Mouse (Mus musculus) liver, postnatal 0 days (tissue): ENCODE measurements at regions not wholly inside any gene's neighbourhood (a gene's known extent, or its start where the extent isn't known, plus 50 kb on each side); places are given as distances from the start of the nearest gene placed in this dataset.

Experiments used
- ATAC-seq: fragments of 200-750 bp; cut with Nextera tagmentation; 2 replicates; pipeline ENCODE4 v1.8.0; 2017; ENCODE audit warnings: mild to moderate bottlenecking, moderate library complexity
- DNase-seq: peaks from one replicate; pipeline ENCODE4 v3.0.0-alpha.2; 2016
- H3K27ac ChIP-seq: fragments of 300-500 bp; sonication (generic); 2 replicates; pipeline ENCODE4 v1.5.1; 2014; ENCODE audit warnings: antibody characterized with exemption, moderate library complexity, mild to moderate bottlenecking, low read depth
- H3K27me3 ChIP-seq: fragments of 300-500 bp; sonication (generic); 2 replicates; pipeline ENCODE4 v1.6.1; 2014; ENCODE audit warnings: low read length, control low read depth, mixed read lengths; ENCODE audit not compliant: insufficient read depth
- H3K36me3 ChIP-seq: fragments of 300-500 bp; sonication (generic); replicated peaks from 2 replicates; pipeline ENCODE4 v1.6.1; 2014; ENCODE audit warnings: mild to moderate bottlenecking, control low read depth, low read length, moderate library complexity, mixed read lengths; ENCODE audit not compliant: insufficient read depth
- H3K4me1 ChIP-seq: fragments of 300-500 bp; sonication (generic); 2 replicates; pipeline ENCODE4 v1.6.1; 2014; ENCODE audit warnings: antibody characterized with exemption, mild to moderate bottlenecking, control low read depth; ENCODE audit not compliant: insufficient read depth
- H3K4me2 ChIP-seq: fragments of 300-500 bp; sonication (generic); 2 replicates; pipeline ENCODE4 v1.6.1; 2014; ENCODE audit warnings: low read depth, mild to moderate bottlenecking, low read length, moderate library complexity, mixed read lengths
- H3K4me3 ChIP-seq: fragments of 300-500 bp; sonication (generic); 2 replicates; pipeline ENCODE4 v1.5.1; 2014; ENCODE audit warnings: low read depth, low read length
- H3K9ac ChIP-seq: fragments of 300-500 bp; sonication (generic); replicated peaks from 2 replicates; pipeline ENCODE4 v1.6.1; 2014; ENCODE audit warnings: mild to moderate bottlenecking, moderate library complexity
- H3K9me3 ChIP-seq: fragments of 300-500 bp; sonication (generic); 2 replicates; pipeline ENCODE4 v1.6.1; 2016; ENCODE audit warnings: mild to moderate bottlenecking, control low read depth, low read length, mixed read lengths
- CTCF ChIP-seq: sonication (generic); IDR thresholded peaks from 2 replicates; pipeline ENCODE4 v1.5.1; 2016; ENCODE audit warnings: antibody characterized with exemption, low read depth
- EP300 ChIP-seq: IDR thresholded peaks from 2 replicates; pipeline ENCODE4 v1.6.1; 2016; ENCODE audit warnings: antibody characterized with exemption, low read depth, mild to moderate bottlenecking
- WGBS: fragments of 180-500 bp; shearing (Covaris S2); extraction: QIAGEN DNeasy Blood & Tissue Kit; methylation state at CpG from one replicate; pipeline ENCODE4 v1.1.7; 2014; ENCODE audit not compliant: insufficient replicate concordance; 5-methylcytosine and 5-hydroxymethylcytosine counted together

DNA sequence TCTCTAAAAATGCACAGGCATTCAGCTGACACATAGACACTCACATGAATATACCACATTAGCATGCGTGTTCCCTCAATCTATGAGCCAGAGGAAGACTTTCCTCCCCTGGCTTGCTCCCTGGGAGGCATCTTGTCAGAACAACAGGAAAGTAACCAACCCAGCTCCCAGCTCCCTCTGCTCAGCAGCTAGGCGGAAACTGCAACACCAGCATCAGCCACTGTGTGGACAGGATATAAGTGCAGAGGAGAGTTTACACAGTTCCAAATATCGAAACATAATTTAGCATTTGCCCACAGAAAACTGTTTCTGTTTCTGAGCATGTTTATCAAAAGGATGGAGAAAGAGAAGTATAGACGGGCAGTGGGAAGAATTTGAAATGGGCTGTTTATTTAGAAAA, 148.3 kb upstream of the Usp24 start:
- no peak overlapping the region for H3K4me2 ChIP-seq
- ATAC-seq (no peak), DNase-seq (no peak)
- TF ChIP-seq CTCF, result no peak
- no peak for TF ChIP-seq EP300
- no peaks in the 10 kb centered on the region for H3K4me1 ChIP-seq
- no peaks in the 10 kb centered on the region for H3K27me3 ChIP-seq
- H3K27ac ChIP-seq, result no peak overlapping the region
- 67% methylated on average over 4 of the region's 4 CpGs for WGBS
- H3K9me3 ChIP-seq, result no peaks in the 10 kb centered on the region; the same call in 1 of the 2 replicates
- H3K36me3 ChIP-seq, result no peaks in the 10 kb centered on the region
- no peak overlapping the region for H3K9ac ChIP-seq
- H3K4me3 ChIP-seq, result no peak overlapping the region

DNA sequence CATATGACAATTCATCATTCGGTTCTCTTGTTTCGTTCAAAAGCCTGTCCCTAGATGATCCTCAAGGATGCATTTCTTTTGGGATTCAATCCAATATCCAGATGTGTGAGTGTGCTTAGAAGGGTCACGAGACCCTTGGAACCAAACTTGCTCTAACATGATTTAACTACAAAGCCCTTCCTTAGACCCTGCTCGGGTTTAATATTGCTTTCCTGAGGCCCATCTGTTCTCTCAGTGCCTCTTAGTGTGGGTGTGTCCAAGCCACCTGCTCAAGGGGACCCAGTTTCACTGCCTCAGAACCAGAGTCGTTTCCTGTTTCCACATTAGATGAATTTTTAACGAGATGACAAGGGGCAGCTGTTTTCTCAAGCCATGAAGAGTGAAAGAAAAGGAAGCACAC, 147.3 kb upstream of the Usp24 start:
- no peaks in the 10 kb centered on the region for H3K27me3 ChIP-seq
- H3K4me3 ChIP-seq, result no peak overlapping the region
- ATAC-seq, result no peak
- whole genome bisulfite sequencing, result 70% methylated on average over 6 of the region's 6 CpGs
- H3K9ac ChIP-seq, result no peak overlapping the region
- no peak overlapping the region for H3K27ac ChIP-seq
- TF ChIP-seq CTCF (no peak), EP300 (no peak)
- H3K4me1 ChIP-seq, result no peaks in the 10 kb centered on the region
- H3K4me2 ChIP-seq, result no peak overlapping the region
- H3K36me3 ChIP-seq, result no peaks in the 10 kb centered on the region
- DNase-seq, result no peak
- H3K9me3 ChIP-seq, result no peaks in the 10 kb centered on the region; the same call in 1 of the 2 replicates

DNA sequence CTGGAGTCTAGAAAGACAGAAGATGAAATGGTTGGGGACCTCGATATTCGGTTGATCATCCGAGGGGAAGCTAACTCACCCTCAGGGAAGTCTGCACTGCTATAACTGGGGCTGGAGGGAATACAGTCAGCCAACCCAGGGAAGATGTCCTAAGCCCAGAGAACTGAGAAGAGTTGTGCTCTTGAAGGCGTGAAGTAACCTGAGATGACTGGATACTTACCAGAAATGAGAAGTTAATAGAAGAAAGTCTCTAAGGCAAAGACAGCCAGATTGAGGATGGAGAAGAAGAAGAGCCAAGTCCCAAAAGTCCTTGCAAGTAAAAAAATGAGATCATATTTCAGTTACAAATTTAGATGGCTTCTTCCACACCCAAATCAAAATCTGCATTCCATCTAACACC, 146.5 kb upstream of the Usp24 start:
- ATAC-seq (no peak), DNase-seq (no peak)
- Histone ChIP-seq H3K9ac (no peak overlapping the region), H3K36me3 (no peaks in the 10 kb centered on the region), H3K4me3 (no peak overlapping the region), H3K27ac (no peak overlapping the region), H3K4me2 (no peak overlapping the region), H3K4me1 (no peaks in the 10 kb centered on the region), H3K27me3 (no peaks in the 10 kb centered on the region), H3K9me3 (no peaks in the 10 kb centered on the region; the same call in 1 of the 2 replicates)
- 87% methylated on average over 4 of the region's 4 CpGs for whole genome bisulfite sequencing
- TF ChIP-seq EP300, result no peak
- no peak for TF ChIP-seq CTCF

DNA sequence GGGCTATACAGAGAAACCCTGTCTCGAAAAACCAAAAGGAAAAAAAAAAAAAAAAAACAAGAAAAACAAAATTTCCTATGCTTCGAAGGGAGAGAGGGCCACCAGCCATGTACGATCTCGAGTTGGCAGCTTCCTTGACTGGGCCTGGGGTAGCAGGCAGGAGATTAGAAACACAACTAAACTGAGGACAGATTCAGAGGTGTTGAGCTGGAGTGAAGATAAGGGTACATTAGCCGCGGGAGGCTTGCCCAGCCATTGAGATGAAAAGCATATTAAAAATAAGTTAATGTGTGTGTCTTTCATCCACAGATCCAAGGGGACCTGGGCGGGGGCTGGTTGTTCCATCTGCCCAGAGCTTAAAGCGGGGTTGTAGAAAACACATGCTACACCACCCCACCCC, 145.3 kb upstream of the Usp24 start:
- TF ChIP-seq CTCF, result no peak
- TF ChIP-seq EP300, result no peak
- 79% methylated on average over 8 of the region's 8 CpGs for WGBS
- Histone ChIP-seq H3K9me3 (no peaks in the 10 kb centered on the region; the same call in 1 of the 2 replicates), H3K4me3 (no peak overlapping the region), H3K27ac (no peak overlapping the region), H3K4me2 (no peak overlapping the region), H3K36me3 (no peaks in the 10 kb centered on the region), H3K27me3 (no peaks in the 10 kb centered on the region), H3K9ac (no peak overlapping the region), H3K4me1 (no peaks in the 10 kb centered on the region)
- ATAC-seq, result no peak
- DNase-seq, result no peak

DNA sequence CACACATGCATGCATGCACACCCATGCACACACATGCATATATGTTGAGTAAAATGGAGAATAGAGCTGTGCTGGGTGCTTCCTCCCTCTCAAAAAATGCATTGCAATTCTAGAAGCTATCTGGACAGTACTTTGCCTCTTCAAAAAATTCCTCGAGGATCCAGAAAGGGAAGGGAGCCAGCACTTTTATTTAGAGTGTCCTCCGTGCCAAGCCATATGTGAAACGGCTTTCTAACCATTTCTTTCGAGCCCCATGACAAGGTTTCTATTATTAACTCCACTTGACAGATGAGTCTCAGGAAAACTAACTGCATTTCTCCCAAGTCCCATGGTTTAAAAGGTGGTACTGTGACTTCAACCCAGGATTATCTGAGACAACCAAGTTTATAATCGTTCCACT, 140.7 kb upstream of the Usp24 start:
- TF ChIP-seq EP300 (no peak), CTCF (no peak)
- H3K27me3 ChIP-seq, result no peaks in the 10 kb centered on the region
- DNase-seq, result no peak
- no peak overlapping the region for H3K9ac ChIP-seq
- no peak overlapping the region for H3K4me2 ChIP-seq
- H3K4me1 ChIP-seq, result no peaks in the 10 kb centered on the region
- no peak for ATAC-seq
- no peak overlapping the region for H3K27ac ChIP-seq
- no peaks in the 10 kb centered on the region for H3K36me3 ChIP-seq
- H3K9me3 ChIP-seq, result no peaks in the 10 kb centered on the region
- 69% methylated on average over 5 of the region's 5 CpGs for WGBS
- H3K4me3 ChIP-seq, result no peak overlapping the region

DNA sequence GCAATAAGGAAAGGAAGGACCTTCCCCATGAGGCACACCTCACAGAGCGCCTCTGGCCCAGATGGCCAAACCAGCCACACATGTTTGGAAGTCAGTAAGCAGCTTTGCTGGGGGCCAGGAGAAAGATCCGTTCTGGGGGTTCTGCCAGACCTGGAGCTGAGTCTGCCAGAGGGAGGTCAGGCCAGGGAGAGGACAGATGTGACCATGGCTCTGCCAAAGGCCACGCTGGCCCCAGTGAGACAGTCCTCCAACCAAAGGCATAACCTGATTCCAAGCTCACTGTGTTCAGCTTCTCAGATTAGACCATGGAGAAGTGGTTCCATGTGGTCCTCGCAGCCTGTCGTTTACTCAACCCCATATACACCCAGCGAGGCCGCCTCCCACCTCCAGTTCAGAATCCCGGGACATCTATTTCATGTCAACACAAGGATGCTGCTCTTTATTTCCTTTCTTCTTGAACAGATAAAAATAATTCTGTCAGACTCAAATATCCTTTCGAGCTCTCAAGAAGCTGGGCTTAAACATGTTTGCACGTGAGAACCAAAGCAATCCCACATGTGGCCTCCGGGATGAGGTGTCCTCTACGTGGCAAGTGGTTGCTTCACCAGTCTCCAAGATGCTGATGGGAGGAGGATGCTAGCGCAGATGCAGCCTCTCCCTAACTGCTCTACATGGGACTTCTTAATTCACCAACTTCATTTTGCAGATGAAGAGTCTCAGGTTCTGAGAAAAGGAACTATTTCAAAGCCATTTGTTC, 130.1 kb upstream of the Usp24 start:
- WGBS, result 78% methylated on average over 13 of the region's 13 CpGs
- DNase-seq, result no peak

DNA sequence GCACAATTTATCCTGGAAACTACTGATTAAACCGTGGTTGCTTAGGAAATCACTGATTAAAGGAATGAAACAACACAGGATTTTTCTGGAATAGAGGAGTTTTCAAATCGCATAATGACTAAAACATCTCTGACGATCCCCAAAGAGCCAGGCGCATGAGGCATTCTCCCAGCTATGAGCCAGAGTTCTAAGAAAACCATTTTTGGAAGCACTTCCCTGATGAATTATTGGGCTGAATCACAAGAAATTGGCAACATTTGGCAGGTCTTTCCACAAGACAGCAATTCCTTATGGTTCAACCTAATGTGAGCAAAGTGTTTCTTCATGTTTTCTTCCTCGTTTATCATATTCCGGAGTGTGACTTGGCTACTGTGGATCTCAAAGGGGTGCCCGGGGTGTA, 129.3 kb upstream of the Usp24 start:
- no peaks in the 10 kb centered on the region for H3K36me3 ChIP-seq
- H3K4me3 ChIP-seq, result no peak overlapping the region
- no peak overlapping the region for H3K27ac ChIP-seq
- no peak overlapping the region for H3K4me2 ChIP-seq
- H3K9me3 ChIP-seq, result no peaks in the 10 kb centered on the region
- ATAC-seq, result no peak
- no peak for DNase-seq
- H3K9ac ChIP-seq, result no peak overlapping the region
- TF ChIP-seq CTCF, result no peak
- TF ChIP-seq EP300, result no peak
- 82% methylated on average over 7 of the region's 7 CpGs for WGBS
- peaks cover 4% of the 10 kb centered on the region for H3K4me1 ChIP-seq
- H3K27me3 ChIP-seq, result no peaks in the 10 kb centered on the region

More for the DNA sequence above, 130.1 kb upstream of the Usp24 start:
- no peaks in the 10 kb centered on the region for H3K36me3 ChIP-seq
- H3K9me3 ChIP-seq, result no peaks in the 10 kb centered on the region
- no peak overlapping the region for H3K4me3 ChIP-seq
- H3K27ac ChIP-seq, result no peak overlapping the region
- H3K4me2 ChIP-seq, result no peak overlapping the region
- H3K9ac ChIP-seq, result no peak overlapping the region
- H3K4me1 ChIP-seq, result no peaks in the 10 kb centered on the region
- TF ChIP-seq CTCF, result no peak
- TF ChIP-seq EP300, result no peak
- no peak for ATAC-seq
- H3K27me3 ChIP-seq, result no peaks in the 10 kb centered on the region
